Mouse (Mus musculus) testis, adult 2 months (tissue): ENCODE data around the gene Kcng4.

Source experiments
- CTCF ChIP-seq: fragments of 200-500 bp; IDR thresholded peaks from 2 replicates; pipeline ENCODE4 v1.5.1; 2012; ENCODE audit warnings: low read depth, mild to moderate bottlenecking, inconsistent platforms, low read length, moderate library complexity; ENCODE audit not compliant: control insufficient read depth, insufficient read depth, insufficient replicate concordance
- POLR2A ChIP-seq: fragments of 200-500 bp; IDR thresholded peaks from 2 replicates; pipeline ENCODE4 v1.6.1; 2012; ENCODE audit warnings: low read depth, mild to moderate bottlenecking, inconsistent platforms, low read length, moderate library complexity; ENCODE audit not compliant: control insufficient read depth

- TF ChIP-seq POLR2A (no peak), CTCF (no peak)
Observed at GRCm38 (mm10) chr8:119588321-119588720, 47.2 kb downstream of the Kcng4 start.
